Mouse (Mus musculus): ENCODE measurements at regions not wholly inside any gene's neighbourhood (a gene's known extent, or its start where the extent isn't known, plus 50 kb on each side); places are given as distances from the start of the nearest gene placed in this dataset.

DNA sequence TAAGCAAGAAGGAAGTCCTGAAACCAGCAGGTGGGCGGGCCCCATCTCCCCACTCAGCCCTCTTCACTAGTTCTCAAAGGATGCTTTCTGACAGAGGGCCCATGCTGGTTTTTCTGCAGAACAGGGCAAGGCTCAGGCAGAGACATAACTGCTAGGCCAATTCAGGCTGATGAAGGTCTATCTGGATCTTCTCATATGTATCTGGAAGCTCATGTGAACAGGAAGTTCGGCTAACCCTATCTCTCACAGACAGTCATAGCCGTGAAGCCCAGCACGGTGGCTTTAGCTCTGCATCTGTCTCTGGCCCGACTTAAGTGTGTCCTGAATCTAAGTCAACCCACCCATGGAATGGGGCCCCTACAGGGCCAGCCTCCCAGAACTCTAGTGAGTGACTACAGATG is 113.7 kb upstream of the 1700021F07Rik start:
- peak overlapping the region; percentile 68 for H3K27ac ChIP-seq
- no peaks in the 10 kb centered on the region for H3K9me3 ChIP-seq
- WGBS = 91% methylated on average over 5 of the region's 5 CpGs

DNA sequence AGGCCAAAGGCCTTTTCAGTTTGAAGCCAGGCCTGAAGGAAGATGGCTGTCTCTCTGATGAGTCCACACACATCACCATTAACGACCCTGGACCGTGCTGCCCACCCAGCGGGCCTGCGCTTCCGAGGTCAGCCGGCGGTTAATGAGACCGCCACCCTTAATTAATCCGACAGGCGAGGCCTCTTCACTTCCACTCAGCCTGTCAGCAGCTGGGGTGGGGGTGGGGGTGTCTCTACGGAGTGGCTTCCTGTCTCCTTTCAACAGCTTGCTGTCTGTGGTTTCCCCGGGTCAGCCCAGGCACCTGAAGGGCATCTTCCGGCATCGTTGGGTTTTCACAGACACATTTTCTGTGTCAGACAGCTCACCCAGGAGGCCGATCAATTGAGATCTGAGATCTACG is 113.0 kb upstream of the 1700021F07Rik start:
- Histone ChIP-seq H3K4me3 (no peak overlapping the region), H3K4me1 (peaks cover 57% of the 10 kb centered on the region), H3K36me3 (replicated peaks) (no peaks in the 10 kb centered on the region), H3K27ac (peak overlapping the region; percentile 68), H3K9me3 (no peaks in the 10 kb centered on the region), H3K27me3 (ENCODE audit: poor library complexity, severe bottlenecking) (peaks cover 25% of the 10 kb centered on the region; the same call in 1 of the 2 replicates)
- DNase-seq (ENCODE audit: extremely low spot score, low spot score) = peak; percentile 44
- 46% methylated on average over 16 of the region's 16 CpGs for WGBS

More for the DNA sequence above, 113.7 kb upstream of the 1700021F07Rik start:
- DNase-seq (ENCODE audit: extremely low spot score, low spot score) = no peak
- Histone ChIP-seq H3K4me3 (no peak overlapping the region), H3K4me1 (peaks cover 50% of the 10 kb centered on the region), H3K27me3 (ENCODE audit: poor library complexity, severe bottlenecking) (peaks cover 25% of the 10 kb centered on the region; the same call in 1 of the 2 replicates), H3K36me3 (replicated peaks) (no peaks in the 10 kb centered on the region)

DNA sequence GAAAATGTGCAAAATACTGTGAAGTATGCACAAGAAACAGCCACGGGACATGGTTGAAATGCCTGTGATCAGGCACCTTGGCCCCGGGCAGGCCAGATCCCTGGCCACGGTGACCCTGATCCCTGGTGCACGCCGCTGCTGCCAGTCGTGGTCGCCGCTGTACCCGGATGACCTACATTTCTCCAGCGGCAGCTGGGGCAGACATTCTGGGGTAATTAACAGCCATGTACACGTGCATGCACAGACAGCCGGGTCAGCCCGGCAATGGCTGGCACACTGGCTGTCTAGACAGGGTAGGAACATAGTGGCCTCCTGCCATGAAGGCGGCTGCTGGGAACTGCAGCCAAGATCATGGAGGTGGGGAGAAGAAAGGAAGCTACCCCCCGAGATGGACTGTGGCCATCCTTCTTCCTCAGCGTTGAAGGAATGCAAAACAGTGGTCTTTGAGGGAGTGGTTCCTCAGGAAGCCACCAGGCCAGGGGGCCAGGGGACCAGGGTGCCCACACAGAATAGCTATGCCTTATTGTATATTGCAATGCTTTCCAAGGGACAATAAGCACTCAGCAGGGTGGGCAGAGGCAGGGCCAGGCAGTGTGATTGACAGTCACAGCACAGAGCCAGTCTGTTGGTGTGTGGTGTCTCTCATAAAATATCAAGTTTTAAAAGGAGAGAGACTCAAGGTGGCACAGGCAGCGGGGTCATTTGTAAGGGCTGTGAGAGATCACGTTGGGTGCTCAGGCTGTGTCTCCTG is 108.3 kb upstream of the 1700021F07Rik start:
- 83% methylated on average over 18 of the region's 18 CpGs for WGBS
- Histone ChIP-seq H3K27ac (peak overlapping the region; percentile 45), H3K9me3 (peaks cover 3% of the 10 kb centered on the region; the same call in 1 of the 2 replicates), H3K36me3 (replicated peaks) (no peaks in the 10 kb centered on the region), H3K4me3 (no peak overlapping the region), H3K27me3 (ENCODE audit: poor library complexity, severe bottlenecking) (peaks cover 16% of the 10 kb centered on the region; the same call in 1 of the 2 replicates), H3K4me1 (peaks cover 23% of the 10 kb centered on the region)
- no peak for DNase-seq (ENCODE audit: extremely low spot score, low spot score)

DNA sequence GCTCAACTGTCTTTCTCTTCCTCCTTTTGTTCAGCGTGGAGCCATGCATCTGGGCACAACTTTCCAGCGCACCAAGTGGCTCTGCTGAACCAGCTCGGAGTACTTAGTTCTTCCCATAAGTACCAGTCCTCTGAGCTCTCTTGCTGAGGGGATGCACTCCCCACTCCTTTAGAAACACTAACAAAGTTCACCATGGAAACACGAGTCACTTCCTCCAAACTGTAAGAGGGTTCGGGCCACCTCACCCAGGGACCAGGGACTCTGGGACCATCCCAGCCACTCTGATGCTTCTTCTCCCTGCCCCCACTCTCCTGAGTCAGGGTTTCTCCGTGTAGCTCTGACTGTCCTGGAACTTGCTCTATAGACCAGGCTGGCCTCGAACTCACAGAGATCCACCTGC is 107.0 kb upstream of the 1700021F07Rik start:
- Histone ChIP-seq H3K9me3 (peaks cover 3% of the 10 kb centered on the region; the same call in 1 of the 2 replicates), H3K4me3 (no peak overlapping the region), H3K36me3 (replicated peaks) (no peaks in the 10 kb centered on the region), H3K27me3 (ENCODE audit: poor library complexity, severe bottlenecking) (peaks cover 12% of the 10 kb centered on the region; the same call in 1 of the 2 replicates), H3K27ac (0 out of 2 replicates have a peak overlapping the region, but pooled peaks have one; percentile 4), H3K4me1 (peaks cover 20% of the 10 kb centered on the region)
- no peak for DNase-seq (ENCODE audit: extremely low spot score, low spot score)
- WGBS = 86% methylated on average over 7 of the region's 7 CpGs

DNA sequence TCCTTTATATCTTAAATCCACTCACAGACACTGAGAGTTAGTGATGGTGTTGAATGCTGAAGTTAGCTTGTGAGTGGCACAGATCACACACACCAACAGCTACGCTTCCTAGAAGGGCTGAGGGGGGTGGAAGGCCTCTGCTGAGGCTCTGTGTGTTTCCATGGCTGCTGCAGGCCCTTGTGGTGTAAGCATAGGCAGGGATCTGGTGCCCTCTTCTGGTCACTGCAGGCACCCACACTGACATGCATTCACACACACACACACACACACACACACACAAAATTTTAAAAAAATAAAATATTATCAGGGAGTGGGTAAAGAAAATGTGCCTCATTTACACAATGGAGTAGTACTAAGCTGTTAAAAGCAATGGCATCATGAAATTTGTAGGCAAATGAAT is 105.5 kb upstream of the 1700021F07Rik start:
- Histone ChIP-seq H3K4me1 (peaks cover 20% of the 10 kb centered on the region), H3K36me3 (replicated peaks) (no peaks in the 10 kb centered on the region), H3K27me3 (ENCODE audit: poor library complexity, severe bottlenecking) (no peaks in the 10 kb centered on the region), H3K4me3 (no peak overlapping the region), H3K9me3 (peaks cover 3% of the 10 kb centered on the region; the same call in 1 of the 2 replicates), H3K27ac (no peak overlapping the region)
- WGBS = 86% methylated on average over 1 of the region's 1 CpGs
- DNase-seq (ENCODE audit: extremely low spot score, low spot score) = no peak

DNA sequence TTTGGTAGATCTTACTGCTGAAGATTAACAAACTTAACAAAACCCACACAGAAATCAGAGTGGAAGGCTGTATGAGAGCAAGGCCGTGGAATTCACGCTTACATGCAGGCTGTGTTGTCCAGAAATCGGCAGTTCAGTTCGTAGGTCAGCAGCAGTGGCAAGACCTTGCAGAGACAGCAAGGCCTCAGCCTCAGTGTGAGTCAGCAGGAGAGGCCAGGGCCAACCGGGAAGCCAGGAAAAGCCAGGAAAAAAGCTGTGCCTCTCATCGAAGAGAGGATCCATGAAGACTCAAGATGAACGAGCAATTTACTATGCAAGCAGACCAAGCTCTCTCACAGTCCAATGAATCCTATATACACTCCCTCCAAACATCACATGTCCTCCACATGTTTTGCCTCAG is 103.4 kb upstream of the 1700021F07Rik start:
- Histone ChIP-seq H3K4me1 (peaks cover 14% of the 10 kb centered on the region), H3K36me3 (replicated peaks) (no peaks in the 10 kb centered on the region), H3K27ac (no peak overlapping the region), H3K9me3 (peaks cover 3% of the 10 kb centered on the region; the same call in 1 of the 2 replicates), H3K4me3 (no peak overlapping the region), H3K27me3 (ENCODE audit: poor library complexity, severe bottlenecking) (no peaks in the 10 kb centered on the region)
- DNase-seq (ENCODE audit: extremely low spot score, low spot score) = no peak
- 94% methylated on average over 7 of the region's 7 CpGs for WGBS

DNA sequence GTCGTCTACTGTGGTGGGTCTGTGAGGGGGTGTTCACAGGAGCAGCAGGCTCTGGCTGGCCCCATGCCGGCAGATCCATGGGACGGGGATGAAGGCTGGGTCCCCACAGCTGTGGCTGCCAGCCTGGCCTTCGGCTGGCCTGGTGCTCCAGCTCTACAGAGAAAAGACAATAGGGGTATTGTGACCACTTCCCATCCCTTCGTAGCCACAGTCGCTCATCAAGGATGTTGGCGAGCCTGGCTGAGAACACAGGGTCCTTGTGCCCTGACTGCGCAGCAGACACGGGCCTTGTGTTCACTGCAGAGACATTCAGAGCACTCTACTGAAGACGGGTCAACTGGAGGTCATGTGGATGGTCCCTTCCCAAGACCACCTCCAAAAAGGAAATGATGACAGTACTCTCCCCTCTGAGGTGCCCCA is 102.4 kb upstream of the 1700021F07Rik start:
- H3K27ac ChIP-seq = peak overlapping the region; percentile 36
- H3K36me3 ChIP-seq (replicated peaks) = no peaks in the 10 kb centered on the region
- 0 out of 2 replicates have a peak, but pooled peaks cover 8% of the 10 kb centered on the region for H3K4me1 ChIP-seq
- WGBS = 64% methylated on average over 10 of the region's 10 CpGs
- no peak overlapping the region for H3K4me3 ChIP-seq
- no peaks in the 10 kb centered on the region for H3K27me3 ChIP-seq (ENCODE audit: poor library complexity, severe bottlenecking)
- peaks cover 3% of the 10 kb centered on the region; the same call in 1 of the 2 replicates for H3K9me3 ChIP-seq
- no peak for DNase-seq (ENCODE audit: extremely low spot score, low spot score)

DNA sequence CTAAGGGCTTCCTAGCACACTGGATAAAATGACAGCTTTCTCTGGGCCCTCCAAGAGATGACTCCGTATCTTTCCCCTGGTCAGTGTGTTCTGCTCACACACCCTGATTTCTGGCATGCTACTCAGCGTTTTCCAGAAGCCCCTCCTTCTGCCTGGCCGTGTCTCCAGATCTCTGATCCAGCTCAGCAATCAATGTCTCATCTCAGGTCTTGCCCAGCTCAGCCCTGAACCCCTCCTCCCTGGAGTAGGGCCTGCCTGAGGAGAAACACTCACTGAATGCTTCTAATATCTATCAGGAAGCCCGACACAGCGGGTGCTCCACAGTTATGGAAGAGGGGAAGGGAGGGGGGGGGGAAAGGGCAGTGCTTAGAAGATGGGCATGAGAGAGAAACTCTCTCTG is 101.9 kb upstream of the 1700021F07Rik start:
- H3K27ac ChIP-seq = no peak overlapping the region
- no peaks in the 10 kb centered on the region for H3K36me3 ChIP-seq (replicated peaks)
- H3K4me1 ChIP-seq = 0 out of 2 replicates have a peak, but pooled peaks cover 8% of the 10 kb centered on the region
- H3K9me3 ChIP-seq = peaks cover 3% of the 10 kb centered on the region; the same call in 1 of the 2 replicates
- whole genome bisulfite sequencing = 77% methylated on average over 5 of the region's 5 CpGs
- no peak for DNase-seq (ENCODE audit: extremely low spot score, low spot score)
- no peak overlapping the region for H3K4me3 ChIP-seq
- H3K27me3 ChIP-seq (ENCODE audit: poor library complexity, severe bottlenecking) = no peaks in the 10 kb centered on the region

DNA sequence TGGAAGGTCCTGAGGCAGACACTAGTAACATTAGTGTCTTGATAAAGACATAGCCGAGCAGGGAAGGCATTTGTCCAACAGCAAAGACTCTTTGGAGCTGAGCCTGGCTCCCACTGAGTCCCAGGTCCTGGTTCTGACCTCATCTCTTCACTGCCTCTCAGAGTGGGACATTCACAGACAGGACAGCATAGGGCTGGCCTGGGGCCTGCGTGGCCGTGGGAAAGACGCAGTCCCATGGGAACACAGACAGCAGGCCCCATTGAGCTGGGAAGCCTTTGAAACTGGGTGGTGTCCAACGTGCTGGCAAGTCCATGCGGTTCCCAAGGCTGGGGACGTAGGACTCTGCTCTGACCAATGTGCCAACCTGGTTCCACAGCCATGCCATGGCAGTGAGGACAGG is 97.5 kb upstream of the 1700021F07Rik start:
- Histone ChIP-seq H3K27ac (no peak overlapping the region), H3K4me3 (no peak overlapping the region), H3K27me3 (ENCODE audit: poor library complexity, severe bottlenecking) (no peaks in the 10 kb centered on the region), H3K9me3 (no peaks in the 10 kb centered on the region), H3K36me3 (replicated peaks) (no peaks in the 10 kb centered on the region), H3K4me1 (peaks cover 22% of the 10 kb centered on the region)
- 94% methylated on average over 7 of the region's 7 CpGs for WGBS
- no peak for DNase-seq (ENCODE audit: extremely low spot score, low spot score)

DNA sequence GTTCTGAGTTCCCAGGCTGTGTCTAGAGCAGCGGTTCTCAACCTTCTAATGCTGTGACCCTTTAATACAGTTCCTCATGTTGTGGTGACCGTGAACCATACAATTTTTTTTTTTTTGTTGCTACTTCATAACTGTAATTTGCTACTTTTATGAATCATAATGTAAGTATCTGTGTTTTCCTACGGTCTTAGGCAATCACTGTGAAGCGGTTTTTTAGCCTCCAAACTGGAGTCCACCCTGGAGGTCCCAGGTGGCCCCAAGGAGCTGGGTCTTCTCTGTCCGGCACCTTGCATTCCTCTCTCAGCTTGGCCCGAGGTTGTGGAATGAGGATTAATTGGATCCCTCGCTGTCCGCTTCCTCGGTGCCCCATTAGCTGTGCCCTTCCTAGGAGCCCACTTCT is 96.6 kb upstream of the 1700021F07Rik start:
- WGBS = 88% methylated on average over 9 of the region's 9 CpGs
- no peak for DNase-seq (ENCODE audit: extremely low spot score, low spot score)
- no peaks in the 10 kb centered on the region for H3K9me3 ChIP-seq
- H3K27ac ChIP-seq = peak overlapping the region; percentile 11; the same call in 1 of the 2 replicates
- H3K4me3 ChIP-seq = no peak overlapping the region
- no peaks in the 10 kb centered on the region for H3K36me3 ChIP-seq (replicated peaks)
- peaks cover 20% of the 10 kb centered on the region for H3K4me1 ChIP-seq
- H3K27me3 ChIP-seq (ENCODE audit: poor library complexity, severe bottlenecking) = no peaks in the 10 kb centered on the region

DNA sequence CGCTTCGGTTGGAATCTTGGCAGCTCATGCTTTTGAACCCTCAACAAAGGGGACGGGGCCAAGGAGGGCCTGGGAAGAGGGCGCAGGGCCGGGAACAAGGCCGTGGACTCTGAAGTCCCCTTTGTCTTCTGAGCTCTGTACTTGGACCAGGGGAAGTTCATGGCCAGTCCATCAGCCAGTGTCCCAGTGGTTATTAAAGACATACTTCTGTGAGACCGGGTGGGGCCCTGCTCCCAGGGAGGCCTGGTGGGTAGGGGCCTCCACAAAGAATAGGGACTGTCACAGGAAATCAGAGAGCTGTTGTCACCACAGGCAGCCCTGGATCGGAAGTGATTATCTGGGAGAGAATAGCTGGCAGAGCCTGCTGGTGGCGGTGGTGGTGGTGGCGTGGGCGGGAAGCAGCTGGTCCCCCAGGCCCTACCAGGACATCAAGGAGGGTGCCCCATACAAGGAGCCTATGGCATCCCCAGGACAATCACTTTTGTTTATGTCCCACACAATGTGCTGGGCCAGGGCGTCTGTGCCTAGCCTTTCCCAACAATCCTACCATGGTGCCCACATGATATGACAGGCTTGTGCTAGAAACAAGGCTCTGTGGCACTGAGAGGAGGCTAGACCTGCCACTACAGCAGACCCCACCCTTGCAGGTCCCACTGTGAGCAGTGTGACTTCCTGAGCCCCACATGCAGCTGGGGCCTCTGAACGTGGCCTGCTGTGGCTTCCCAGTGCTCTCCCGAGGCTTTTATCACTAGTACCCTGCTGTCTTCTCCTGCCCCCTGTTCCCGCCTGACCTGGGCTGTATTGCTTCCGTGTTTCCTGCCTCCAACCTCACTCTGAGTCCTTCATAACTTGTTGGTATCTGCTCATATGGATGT is 96.0 kb upstream of the 1700021F07Rik start:
- no peaks in the 10 kb centered on the region for H3K36me3 ChIP-seq (replicated peaks)
- H3K4me3 ChIP-seq = no peak overlapping the region
- no peaks in the 10 kb centered on the region for H3K27me3 ChIP-seq (ENCODE audit: poor library complexity, severe bottlenecking)
- H3K9me3 ChIP-seq = no peaks in the 10 kb centered on the region
- peaks cover 20% of the 10 kb centered on the region for H3K4me1 ChIP-seq
- peak overlapping the region; percentile 11 for H3K27ac ChIP-seq
- no peak for DNase-seq (ENCODE audit: extremely low spot score, low spot score)
- 73% methylated on average over 16 of the region's 16 CpGs for WGBS

DNA sequence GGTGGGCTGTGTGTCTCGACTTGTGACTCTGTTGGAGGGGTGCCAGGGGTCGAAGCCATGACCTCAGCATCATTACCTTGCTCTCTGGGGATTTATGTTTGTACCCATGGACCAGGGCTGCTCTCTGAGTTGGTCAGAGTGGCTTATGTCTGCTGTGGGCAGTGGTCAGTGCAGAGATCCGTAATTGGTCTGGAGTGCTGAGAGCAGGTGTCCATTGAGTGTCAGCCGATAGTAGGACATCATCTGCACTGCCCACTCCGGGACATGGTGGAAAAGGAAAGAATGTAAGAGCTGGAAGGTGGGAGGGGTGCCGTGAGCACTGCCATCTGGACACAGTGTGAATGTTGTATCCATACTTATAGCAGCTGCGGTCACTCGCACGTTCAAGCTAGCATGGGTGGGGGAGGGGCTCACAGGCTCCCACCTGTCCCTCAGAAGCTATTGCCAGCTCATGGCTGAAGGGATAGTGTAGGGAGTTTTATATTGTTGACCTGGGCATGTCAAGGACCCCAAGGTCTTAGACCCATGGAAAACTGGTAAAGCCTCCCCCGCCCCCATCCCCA is 94.4 kb upstream of the 1700021F07Rik start:
- Histone ChIP-seq H3K9me3 (no peaks in the 10 kb centered on the region), H3K27ac (0 out of 2 replicates have a peak overlapping the region, but pooled peaks have one; percentile 15), H3K4me3 (no peak overlapping the region), H3K4me1 (peaks cover 20% of the 10 kb centered on the region), H3K27me3 (ENCODE audit: poor library complexity, severe bottlenecking) (no peaks in the 10 kb centered on the region), H3K36me3 (replicated peaks) (no peaks in the 10 kb centered on the region)
- no peak for DNase-seq (ENCODE audit: extremely low spot score, low spot score)
- WGBS = 88% methylated on average over 10 of the region's 10 CpGs
